Mouse (Mus musculus) heart, embryonic 14.5 days (tissue): ENCODE results near the gene Hyal3. TPM values are rescaled to one million over a fixed set of nuclear protein-coding genes. Genes with fewer than 3 reads are reported as not detected.

Experiments
- ATAC-seq: fragments of 200-750 bp; cut with Nextera tagmentation; 2 replicates; pipeline ENCODE4 v1.8.0; 2017; ENCODE audit warnings: low read depth, moderate TSS enrichment; ENCODE audit not compliant: insufficient number of reproducible peaks, insufficient read depth, low FRiP score
- H3K27ac ChIP-seq, 2 experiments: fragments of 200-500 bp in 1 of 2; fragments of 300-500 bp in 1 of 2; sonication (generic) in 1 of 2; replicated peaks in 1 of 2; 2 replicates each; pipeline ENCODE4 v1.5.1; 2012 to 2014; ENCODE audit warnings: low read depth in 2 of 2, low read length in 2 of 2, control low read depth in 1 of 2, mild to moderate bottlenecking in 1 of 2, mixed read lengths in 1 of 2; ENCODE audit not compliant: control insufficient read depth in 1 of 2, insufficient read depth in 1 of 2
- H3K27me3 ChIP-seq: fragments of 300-500 bp; sonication (generic); 2 replicates; pipeline ENCODE4 v1.6.1; 2014; ENCODE audit warnings: mild to moderate bottlenecking, low read length, control low read depth; ENCODE audit not compliant: control insufficient read depth, insufficient read depth
- H3K36me3 ChIP-seq: fragments of 300-500 bp; sonication (generic); 2 replicates; pipeline ENCODE4 v1.6.1; 2014; ENCODE audit warnings: mild to moderate bottlenecking, control low read depth, low read length, mixed read lengths; ENCODE audit not compliant: control insufficient read depth, insufficient read depth
- H3K4me1 ChIP-seq, 2 experiments: fragments of 200-500 bp in 1 of 2; fragments of 300-500 bp in 1 of 2; sonication (generic) in 1 of 2; 2 replicates each; pipeline ENCODE4 v1.6.1; 2012 to 2014; ENCODE audit warnings: low read length in 2 of 2, control low read depth in 1 of 2, mixed read lengths in 1 of 2; ENCODE audit not compliant: control insufficient read depth in 2 of 2, insufficient read depth in 2 of 2
- H3K4me2 ChIP-seq: fragments of 300-500 bp; sonication (generic); 2 replicates; pipeline ENCODE4 v1.6.1; 2014; ENCODE audit warnings: mild to moderate bottlenecking, low read length
- H3K4me3 ChIP-seq, 2 experiments: fragments of 200-500 bp in 1 of 2; fragments of 300-500 bp in 1 of 2; sonication (generic) in 1 of 2; 2 replicates each; pipeline ENCODE4 v1.5.1; 2012 to 2014; ENCODE audit warnings: low read length in 2 of 2, mild to moderate bottlenecking in 2 of 2, control low read depth in 1 of 2, low read depth in 1 of 2, moderate library complexity in 1 of 2; ENCODE audit not compliant: control insufficient read depth in 1 of 2, insufficient read depth in 1 of 2
- H3K9ac ChIP-seq: fragments of 300-500 bp; sonication (generic); 2 replicates; pipeline ENCODE4 v1.6.1; 2014; ENCODE audit warnings: mild to moderate bottlenecking, low read length
- H3K9me3 ChIP-seq: fragments of 300-500 bp; sonication (generic); 2 replicates; pipeline ENCODE4 v1.6.1; 2016; ENCODE audit warnings: low read length, control low read depth; ENCODE audit not compliant: control insufficient read depth
- WGBS: fragments of 180-500 bp; shearing (Covaris S2); extraction: QIAGEN DNeasy Blood & Tissue Kit; methylation state at CpG from one replicate; pipeline ENCODE4 v1.1.7; 2014; 5-methylcytosine and 5-hydroxymethylcytosine counted together
- polyA plus RNA-seq: library from polyadenylated mRNA; unstranded; fragments of >200 nt; fragmentation: Nextera tagmentation; extraction: Ambion mirVana; gene quantifications from 2 replicates; pipeline ENCODE4 v1.2.1, GENCODE M21; 2014

Gene Hyal3
- polyA plus RNA-seq, 1 experiment from 2014 or later: 0.53 TPM

DNA sequence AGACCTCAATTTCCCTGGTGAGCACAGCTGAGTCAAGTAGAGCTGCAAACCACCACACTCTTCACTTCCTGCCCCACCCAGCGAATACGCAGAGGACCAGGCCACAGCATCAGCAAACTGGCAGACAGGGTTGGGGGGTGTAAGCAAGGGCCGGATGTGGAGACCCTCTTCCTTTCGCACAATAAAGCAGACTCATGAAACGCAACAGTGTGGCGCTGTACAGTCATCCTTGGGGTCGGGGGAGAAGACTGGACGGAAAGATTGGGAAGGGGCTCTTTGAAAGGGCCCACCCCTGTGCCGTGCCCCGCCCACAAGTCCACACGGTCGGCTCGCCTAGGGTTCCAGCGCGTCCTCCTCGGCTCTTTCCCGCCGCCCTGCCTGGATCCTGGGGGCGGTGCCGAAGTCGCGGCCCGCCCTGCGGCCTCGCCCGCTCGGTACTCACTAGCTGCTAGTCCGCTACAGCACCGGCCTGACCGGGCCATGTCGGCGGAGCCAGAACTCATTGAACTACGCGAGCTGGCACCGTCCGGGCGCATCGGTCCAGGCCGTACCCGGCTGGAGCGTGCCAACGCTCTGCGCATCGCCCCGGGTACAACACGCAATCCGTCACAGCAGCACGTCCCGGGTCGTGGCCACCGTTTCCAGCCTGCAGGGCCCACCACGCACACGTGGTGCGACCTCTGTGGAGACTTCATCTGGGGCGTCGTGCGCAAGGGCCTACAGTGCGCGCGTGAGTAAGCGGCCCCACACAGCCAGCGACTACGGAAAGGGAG is 29.3 kb upstream of the Hyal3 start, which contains the start of gene Rassf1:
Rassf1 (plus strand) TSS at position 439 of the 773 bp plus-strand sequence.
- Histone ChIP-seq H3K36me3 (0 out of 2 replicates have a peak, but pooled peaks cover under 1% of the 10 kb centered on the region), H3K27ac (peak within 1 kb of the TSS; percentile 9 to 57; a peak in 3 of 4 replicates), H3K9ac (peak within 1 kb of the TSS; percentile 79), H3K4me2 (peak within 1 kb of the TSS; percentile 88), H3K27me3 (peaks cover 12% of the 10 kb centered on the region), H3K4me3 (peak within 1 kb of the TSS; percentile 46 to 50), H3K9me3 (no peaks in the 10 kb centered on the region), H3K4me1 (peaks cover 25 to 48% of the 10 kb centered on the region in 2 experiments)
- WGBS: 1% methylated on average over 63 of the region's 63 CpGs
- ATAC-seq: peak; percentile 10; the same call in 1 of the 2 replicates

DNA sequence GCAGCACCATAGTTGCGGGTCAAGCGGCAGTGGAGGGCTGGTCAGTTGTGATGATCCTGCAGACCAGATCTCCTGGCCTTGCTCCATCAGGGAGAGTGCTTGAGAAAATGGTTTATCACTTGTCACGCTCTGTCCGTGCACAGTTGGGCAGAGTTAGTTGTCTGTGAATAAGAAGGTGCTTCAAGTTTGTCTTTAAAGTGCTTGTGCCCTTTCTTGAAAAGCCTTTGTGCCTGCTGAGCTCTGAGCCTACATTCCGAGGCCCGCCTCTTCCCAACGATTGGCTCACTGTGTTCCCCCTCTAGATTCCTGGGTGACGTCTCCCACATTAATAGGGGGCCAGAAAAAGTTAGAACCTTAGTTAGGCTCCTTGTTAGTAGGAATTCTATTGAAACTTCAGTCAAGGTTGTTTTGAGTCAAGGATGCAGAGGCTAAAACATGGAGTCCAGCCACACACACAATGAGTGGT is 28.7 kb upstream of the Hyal3 start:
- Histone ChIP-seq H3K9ac (peak overlapping the region; percentile 79), H3K4me1 (peaks cover 27 to 48% of the 10 kb centered on the region in 2 experiments), H3K27me3 (peaks cover 12% of the 10 kb centered on the region), H3K9me3 (no peaks in the 10 kb centered on the region), H3K36me3 (peaks cover 6% of the 10 kb centered on the region; the same call in 1 of the 2 replicates), H3K27ac (peak overlapping the region; percentile 6 to 57; a peak in 2 of 4 replicates), H3K4me3 (peak overlapping the region; percentile 46 to 50), H3K4me2 (peak overlapping the region; percentile 88)
- no peak for ATAC-seq
- WGBS: 16% methylated on average over 8 of the region's 8 CpGs

DNA sequence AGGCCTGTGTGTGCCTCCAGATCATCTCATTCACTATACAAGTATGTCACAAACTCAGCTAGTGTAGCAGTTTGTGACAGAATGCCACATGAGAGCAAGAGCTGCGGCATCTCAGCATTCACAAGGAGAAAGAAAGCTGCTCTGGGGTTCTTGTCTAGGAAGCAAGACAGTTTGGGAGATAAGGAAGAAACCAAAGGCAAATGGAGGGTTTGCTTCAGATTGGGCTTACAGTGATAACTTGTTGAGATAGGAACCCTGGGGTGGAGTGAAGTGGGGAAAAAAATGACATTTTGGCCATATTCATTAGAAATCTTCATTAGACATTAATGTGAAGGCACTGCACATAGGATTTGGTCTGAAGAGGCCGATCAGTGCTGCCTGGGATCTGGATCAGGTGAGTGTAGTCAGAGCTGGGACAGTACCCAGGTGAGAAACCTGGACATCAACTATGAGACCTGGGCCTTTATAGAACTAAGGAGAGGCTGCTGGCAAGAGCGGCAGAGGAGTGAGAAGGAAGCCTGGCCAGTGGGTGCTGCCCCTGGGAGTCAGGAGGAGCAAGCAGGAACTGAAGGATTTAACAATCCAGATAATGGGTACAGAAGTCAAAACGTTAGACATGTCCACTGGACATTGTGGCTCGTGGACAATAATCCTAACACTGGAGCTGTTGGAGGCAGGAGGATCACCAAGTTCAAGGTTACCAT is 27.8 kb upstream of the Hyal3 start:
- no peak overlapping the region for H3K27ac ChIP-seq
- peaks cover 22 to 43% of the 10 kb centered on the region in 2 experiments for H3K4me1 ChIP-seq
- no peak for ATAC-seq

DNA sequence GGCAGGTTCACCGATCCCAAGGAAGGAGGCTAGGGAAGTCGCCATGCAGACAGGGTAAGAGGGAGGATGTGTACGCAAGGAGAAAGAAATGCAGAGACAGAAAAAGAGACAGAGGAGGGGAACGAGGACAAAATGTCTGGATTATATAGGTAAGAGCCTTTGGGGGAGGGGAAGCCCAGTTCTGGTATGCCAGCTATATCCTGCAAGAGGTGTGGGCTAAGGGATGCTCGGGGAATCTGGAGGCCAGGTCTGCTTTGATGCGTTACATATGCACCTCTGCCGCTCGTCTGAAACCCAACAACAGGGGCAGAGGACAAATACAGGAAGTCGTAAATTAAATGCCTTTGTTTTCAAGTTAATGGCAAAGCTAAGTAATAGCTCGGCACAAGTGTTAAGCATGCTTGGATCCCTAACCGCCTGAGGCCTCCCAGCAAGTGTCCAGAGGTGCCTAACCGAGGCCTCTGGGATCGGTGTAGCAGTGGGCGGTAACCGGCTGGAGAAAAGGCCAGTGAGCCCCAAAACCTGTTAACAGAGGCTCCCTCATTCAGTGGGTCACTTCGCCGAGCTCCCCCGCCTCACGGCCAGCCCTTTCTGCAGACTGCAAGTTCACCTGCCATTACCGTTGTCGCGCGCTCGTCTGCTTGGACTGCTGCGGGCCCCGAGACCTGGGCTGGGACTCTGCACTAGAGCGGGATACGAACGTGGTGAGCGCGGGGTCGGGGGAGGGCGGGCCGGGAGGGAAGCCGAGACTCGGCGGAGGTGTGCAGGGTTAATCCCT is 26.9 kb upstream of the Hyal3 start:
- peaks cover 12% of the 10 kb centered on the region for H3K27me3 ChIP-seq
- 9% methylated on average over 36 of the region's 37 CpGs for WGBS
- no peaks in the 10 kb centered on the region for H3K9me3 ChIP-seq
- peak overlapping the region; percentile 61 to 80 for H3K27ac ChIP-seq
- peak; percentile 22 for ATAC-seq
- H3K4me2 ChIP-seq: peak overlapping the region; percentile 96
- peak overlapping the region; percentile 59 to 79 for H3K4me3 ChIP-seq
- peak overlapping the region; percentile 82 for H3K9ac ChIP-seq
- H3K4me1 ChIP-seq: peaks cover 22 to 43% of the 10 kb centered on the region in 2 experiments
- H3K36me3 ChIP-seq: peaks cover 24% of the 10 kb centered on the region

More for the DNA sequence above, 27.8 kb upstream of the Hyal3 start:
- WGBS: 77% methylated on average over 5 of the region's 5 CpGs
- Histone ChIP-seq H3K9ac (peak overlapping the region; percentile 45; the same call in 1 of the 2 replicates), H3K9me3 (no peaks in the 10 kb centered on the region), H3K4me2 (peak overlapping the region; percentile 96), H3K36me3 (peaks cover 15% of the 10 kb centered on the region), H3K4me3 (peak overlapping the region in 1 of 2 experiments; percentile 79; a peak in 1 of 4 replicates), H3K27me3 (peaks cover 12% of the 10 kb centered on the region)

DNA sequence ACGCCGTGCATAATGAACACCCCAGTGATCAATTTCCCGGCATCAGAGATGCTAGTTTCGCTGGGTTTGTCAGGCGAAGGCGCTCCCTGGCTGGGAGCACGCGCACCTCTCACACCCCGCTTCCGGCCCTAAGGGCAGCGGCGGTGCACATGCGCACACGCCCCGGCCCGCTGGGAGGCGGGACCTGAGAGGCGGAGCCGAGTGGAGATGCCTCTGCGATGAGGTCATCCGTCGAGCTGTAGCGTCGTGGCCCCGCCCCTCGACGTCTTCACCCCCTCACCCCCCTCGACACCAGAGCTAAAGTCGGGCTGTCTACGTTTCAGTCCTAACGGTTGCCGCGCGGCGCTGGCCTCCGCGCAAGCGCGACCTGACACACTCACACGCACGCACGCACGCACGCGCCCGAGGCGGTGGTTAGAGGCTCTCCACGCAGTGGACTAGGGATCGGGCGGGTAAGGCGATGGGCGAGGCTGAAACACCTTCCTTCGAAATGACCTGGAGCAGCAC is 26.2 kb upstream of the Hyal3 start:
- Histone ChIP-seq H3K4me3 (peak overlapping the region; percentile 79 to 87), H3K9me3 (no peaks in the 10 kb centered on the region), H3K4me1 (peaks cover 22 to 43% of the 10 kb centered on the region in 2 experiments), H3K4me2 (peak overlapping the region; percentile 96), H3K27ac (peak overlapping the region; percentile 97 to 99), H3K36me3 (peaks cover 31% of the 10 kb centered on the region), H3K9ac (peak overlapping the region; percentile 96), H3K27me3 (peaks cover 12% of the 10 kb centered on the region)
- ATAC-seq: peak; percentile 91
- WGBS: under 1% methylated on average over 53 of the region's 53 CpGs

DNA sequence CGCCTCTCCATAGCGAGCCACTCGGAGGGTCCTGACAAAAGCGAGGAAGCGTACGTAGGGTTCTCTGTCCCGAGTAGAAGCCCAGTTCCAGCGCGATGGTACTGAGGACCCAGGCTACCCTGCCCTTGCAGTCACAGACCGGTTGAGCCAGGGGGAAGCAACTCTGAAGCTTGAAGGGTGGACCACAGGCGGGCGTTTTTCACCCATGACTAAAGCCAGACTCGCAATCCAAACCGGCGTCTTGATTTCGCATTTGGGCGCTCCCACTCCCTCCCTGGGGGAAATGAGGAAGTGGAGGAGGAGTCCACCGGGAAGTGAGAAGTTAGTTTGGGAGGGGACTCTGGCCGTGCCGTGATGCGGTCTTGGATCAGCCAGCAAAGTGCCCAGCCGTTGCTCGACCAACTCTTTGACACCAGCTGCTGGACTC is 25.6 kb upstream of the Hyal3 start:
- peaks cover 22 to 43% of the 10 kb centered on the region in 2 experiments for H3K4me1 ChIP-seq
- H3K27me3 ChIP-seq: peaks cover 9% of the 10 kb centered on the region
- peaks cover 37% of the 10 kb centered on the region for H3K36me3 ChIP-seq
- H3K9me3 ChIP-seq: no peaks in the 10 kb centered on the region
- H3K4me2 ChIP-seq: peak overlapping the region; percentile 96
- WGBS: 0% methylated on average over 23 of the region's 23 CpGs
- peak; percentile 23 for ATAC-seq
- peak overlapping the region; percentile 96 for H3K9ac ChIP-seq
- peak overlapping the region; percentile 79 to 87 for H3K4me3 ChIP-seq
- peak overlapping the region; percentile 97 to 99 for H3K27ac ChIP-seq
